Mouse (Mus musculus) heart, postnatal 10 days (tissue): Measurements from ENCODE around the gene 1600014C23Rik. TPM values are rescaled to one million over a fixed set of nuclear protein-coding genes. Genes with fewer than 3 reads are reported as not detected.
A peak's percentile ranks its signal among the peaks of the same experiment; 100 is the strongest.

Source experiments
- DNase-seq, 2 experiments: peaks; one replicate each; pipeline ENCODE4 v3.0.0; 2021
- intact Hi-C: fragments of 180-260 bp; cut with DNase I; formaldehyde crosslinking; loops from one replicate; pipeline ENCODE4 v1.15.1; 2025
- total RNA-seq, 2 experiments: library from RNA; stranded (reverse); gene quantifications; 2 replicates each; pipeline ENCODE4 v1.2.3; 2021

The 1600014C23Rik gene
- total RNA-seq, 2 experiments from 2014 or later: not detected

DNA sequence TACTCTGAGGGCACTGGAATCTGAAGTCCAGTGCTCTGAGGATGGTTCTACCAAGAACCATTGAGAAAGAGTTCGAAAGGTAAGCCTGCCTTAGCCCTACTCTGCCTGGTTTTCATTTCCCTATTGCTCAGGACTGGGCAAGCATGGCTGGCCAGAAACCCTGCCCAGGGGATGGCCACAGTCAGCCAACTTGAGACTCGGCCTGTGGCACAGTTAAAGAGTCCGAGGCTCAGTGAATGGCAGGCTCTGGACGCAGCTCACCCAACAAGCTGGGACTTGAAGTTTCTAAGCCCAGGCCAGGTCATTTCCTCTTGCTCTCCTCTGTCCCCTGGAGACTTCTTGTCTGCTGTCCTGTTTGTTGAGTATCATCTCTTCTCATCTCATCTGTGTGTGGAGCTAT, 2.9 kb downstream of the 1600014C23Rik start:
- intact Hi-C loops: loop anchor here (1.0 to 10.0 kb wide), 3 partner anchors 302 to 434 kb away; partner anchors contain the start of genes Gtpbp2 and Vegfa
- DNase-seq: no peak

DNA sequence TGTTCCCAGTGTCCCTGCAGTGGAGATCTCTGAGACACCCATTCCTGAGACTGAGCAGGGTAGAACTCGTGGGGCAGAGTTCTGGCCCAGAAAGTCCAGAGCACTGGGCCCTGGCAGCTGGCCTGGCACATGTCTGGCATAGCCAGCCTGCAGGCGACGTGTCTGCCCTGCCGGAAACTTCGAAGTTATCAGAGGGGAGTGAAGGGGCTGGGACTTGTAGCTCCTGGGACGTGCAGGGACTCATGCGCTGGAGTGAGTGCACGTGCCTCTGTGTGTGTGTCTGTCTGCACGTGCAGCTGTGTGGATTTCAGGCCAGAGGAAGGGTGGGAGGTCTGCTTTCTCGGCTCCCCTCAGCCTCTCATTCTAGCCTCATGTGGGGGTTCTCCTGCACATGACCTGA, 4.3 kb downstream of the 1600014C23Rik start:
- DNase-seq: peak; percentile 56 to 64
- intact Hi-C loops: no loop called here

DNA sequence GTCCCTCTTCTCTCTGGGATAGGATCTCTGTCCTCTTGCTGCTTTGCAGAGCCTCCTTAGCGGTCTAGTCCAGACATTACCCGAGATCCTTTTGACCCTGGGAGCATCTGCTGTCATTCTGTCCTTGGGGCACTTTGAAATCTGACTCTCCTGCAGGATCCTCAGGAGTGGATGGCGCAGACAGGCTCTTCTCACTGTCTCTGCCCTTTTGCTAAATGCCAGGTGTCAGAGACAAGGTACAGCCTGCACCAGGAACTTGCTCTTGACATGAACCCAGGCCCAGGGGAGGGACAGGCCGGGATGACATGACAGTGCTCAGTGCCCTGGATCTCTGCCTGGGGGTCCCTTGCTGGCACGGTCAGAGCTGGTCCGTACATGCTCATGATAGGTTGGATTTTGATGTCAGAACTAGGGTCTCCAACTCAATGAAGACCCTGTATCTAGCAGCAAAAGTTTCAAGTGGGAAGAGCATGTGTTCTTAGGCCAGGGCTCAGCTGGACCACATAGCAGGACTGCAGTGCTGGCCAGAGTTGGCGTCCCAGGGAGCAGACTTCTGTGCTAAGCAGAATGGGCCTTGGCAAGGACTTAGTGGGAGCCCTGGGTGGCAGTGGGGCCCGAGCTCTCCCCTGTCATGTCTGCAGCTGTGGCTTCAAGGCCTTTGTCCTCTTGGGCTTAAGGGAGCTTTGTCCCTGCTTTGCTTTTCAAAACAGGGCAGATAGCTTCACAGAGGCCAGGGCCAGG, 5.5 kb downstream of the 1600014C23Rik start:
- intact Hi-C loops: no loop called here

DNA sequence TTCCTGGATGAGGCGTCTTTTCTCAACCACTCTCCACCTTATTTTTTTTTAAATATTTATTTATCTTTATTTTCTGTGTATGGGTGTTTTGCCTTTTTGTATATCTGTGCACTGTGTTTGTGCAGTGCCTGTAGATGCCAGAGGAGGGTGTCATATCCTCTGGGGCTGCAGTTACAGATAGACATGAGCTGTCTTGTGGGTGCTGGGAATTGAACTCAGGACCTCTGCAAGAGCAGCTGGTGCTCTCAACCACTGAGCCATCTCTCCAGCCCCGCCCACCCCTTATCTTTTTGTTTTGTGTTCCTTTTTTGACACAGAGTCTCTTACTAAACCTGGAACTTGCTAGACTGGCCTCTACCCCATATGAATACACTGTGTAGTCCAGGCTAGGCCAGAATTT, 6.2 kb downstream of the 1600014C23Rik start:
- intact Hi-C loops: no loop called here
- DNase-seq: no peak

More for the DNA sequence above, 5.5 kb downstream of the 1600014C23Rik start:
- DNase-seq: no peak

DNA sequence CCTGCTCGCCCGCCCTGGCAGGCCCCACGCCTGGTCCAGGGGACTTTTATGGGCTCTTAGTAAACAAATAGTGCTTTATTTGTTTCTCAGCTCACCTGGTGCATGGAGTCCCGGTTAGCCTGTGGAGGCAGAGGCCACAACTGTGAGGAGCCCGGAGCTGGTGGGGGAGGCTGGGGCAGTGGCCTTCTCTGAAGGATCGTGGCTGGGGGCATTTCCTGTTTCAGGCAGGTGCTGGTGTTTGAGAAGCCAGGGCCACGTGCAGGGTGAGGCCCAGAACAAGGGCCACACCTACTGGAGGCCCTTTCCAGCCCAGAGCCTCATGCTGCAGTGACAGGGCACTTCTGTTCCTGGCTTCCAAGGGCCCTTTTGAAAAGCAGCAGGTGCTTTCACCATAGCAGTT, 7.4 kb downstream of the 1600014C23Rik start:
- intact Hi-C loops: no loop called here
- no peak for DNase-seq

DNA sequence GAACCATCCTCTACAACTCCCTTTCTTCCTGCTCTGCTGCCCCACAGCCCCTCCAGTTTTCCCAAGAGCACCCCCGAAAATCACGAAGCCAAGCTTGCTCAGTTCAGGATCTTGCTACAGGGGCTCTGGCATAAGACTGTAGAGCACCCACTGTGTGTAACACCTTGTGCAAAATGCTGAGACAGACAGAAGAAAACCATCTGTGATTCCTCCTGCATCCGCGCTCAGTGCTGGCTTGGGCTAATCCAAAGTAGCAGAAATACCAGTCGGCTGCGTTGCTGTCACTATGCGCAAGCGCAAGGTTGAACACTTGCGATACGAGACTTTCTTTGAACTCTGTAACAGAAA, 9.1 kb downstream of the 1600014C23Rik start:
- no peak for DNase-seq
- intact Hi-C loops: no loop called here

DNA sequence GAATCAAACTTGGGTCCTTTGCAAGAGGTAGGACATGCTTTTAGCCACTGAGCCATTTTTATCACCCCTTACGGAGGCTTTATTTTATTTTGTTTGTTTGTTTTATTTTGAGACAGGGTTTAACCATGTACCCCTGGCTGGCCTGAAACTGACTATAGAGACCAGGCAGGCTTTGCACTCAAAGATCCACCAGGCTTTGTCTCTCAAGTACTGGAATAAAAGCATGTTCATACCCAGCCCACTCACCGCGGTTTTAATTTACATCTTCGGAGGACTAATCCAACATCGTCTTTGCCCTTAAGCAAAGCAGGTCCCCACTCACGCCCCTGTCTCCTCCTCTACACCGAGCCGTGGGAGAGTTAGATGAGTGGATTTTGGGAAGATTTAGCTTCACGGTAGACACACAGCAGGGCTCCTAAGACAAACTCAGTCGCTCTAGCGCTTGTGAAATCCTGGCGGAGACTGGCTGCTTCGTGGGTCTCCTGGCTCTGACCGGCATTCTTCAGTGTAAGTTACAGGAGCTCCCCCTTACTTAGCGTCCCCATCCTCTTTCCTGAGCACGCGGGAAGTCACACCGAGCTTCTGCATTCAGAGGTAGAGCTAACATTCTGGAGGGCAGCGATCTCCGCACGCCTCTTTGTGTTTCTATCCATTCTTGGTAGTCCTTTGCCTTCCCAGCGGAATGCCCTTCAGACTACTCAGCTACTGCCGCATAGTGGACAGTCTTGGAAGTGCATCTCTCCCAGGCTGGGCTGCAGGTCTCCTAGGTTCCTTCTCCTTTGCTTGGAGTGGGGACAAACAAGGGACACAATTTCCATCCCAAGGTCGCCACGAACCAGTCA, 9.7 kb downstream of the 1600014C23Rik start:
- intact Hi-C loops: no loop called here
- DNase-seq: peak; percentile 86 to 91

DNA sequence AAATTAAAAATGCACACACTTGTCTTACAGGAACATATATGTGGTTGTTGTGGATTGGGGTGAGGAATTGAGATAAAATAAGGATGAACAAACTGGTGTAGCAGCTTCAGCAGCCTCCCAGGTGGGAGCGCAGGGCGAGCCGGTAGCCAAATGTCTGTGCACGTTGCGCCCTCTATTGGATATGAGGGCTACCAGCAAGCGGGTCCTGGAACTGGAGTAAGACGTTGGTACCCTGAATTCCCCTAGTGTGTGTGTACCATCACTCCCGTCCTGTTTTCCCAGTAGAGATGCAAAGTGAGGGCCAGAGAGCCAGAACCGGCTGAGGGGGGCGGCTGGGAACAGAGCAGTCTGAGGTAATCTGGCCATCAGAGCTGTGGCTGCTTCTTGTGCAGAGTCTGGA, 15.3 kb downstream of the 1600014C23Rik start:
- intact Hi-C loops: loop anchor here (1.0 kb wide), 2 partner anchors 40 to 55 kb away; no protein-coding TSS in a partner anchor
- DNase-seq: peak; percentile 82 to 83

DNA sequence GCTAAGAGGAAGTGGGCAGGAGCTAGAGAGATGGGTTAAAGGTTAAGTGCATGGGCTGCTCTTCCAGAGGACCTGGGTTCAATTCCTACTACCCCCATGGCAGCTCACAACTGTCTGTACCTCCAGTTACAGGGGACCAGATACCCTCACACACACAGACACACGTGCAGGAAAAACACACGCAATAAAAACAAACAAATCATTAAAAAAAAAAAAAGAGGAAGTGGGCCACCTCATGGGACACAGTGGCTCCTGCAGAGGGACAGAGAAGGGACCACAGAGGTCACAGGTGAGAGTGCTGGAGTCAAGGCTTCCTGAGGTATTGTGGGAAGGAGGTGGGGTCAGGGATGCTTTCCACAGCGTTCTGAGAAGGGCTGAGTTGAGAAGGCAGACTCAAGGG, 22.1 kb downstream of the 1600014C23Rik start:
- DNase-seq: no peak
- intact Hi-C loops: no loop called here

DNA sequence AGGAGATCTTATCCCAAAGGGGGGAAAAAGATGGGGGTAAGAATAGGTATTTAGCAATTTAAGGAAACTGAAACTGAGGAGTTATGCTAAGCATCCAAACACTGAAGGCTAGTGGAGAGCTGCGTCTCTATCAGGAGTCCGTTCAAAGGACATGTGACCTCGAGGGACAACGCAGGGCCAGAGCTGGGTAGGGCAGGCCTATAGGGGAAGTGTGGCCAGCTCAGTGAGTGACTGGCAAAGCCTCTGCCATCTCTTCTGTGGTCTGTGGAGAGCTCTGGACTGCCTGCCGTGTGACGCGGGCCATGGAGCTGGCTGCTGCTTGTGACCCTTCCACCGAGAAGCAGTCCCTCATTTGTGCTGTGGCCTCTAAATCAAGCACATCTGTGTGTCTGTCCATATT, 23.2 kb downstream of the 1600014C23Rik start:
- no peak for DNase-seq
- intact Hi-C loops: no loop called here

DNA sequence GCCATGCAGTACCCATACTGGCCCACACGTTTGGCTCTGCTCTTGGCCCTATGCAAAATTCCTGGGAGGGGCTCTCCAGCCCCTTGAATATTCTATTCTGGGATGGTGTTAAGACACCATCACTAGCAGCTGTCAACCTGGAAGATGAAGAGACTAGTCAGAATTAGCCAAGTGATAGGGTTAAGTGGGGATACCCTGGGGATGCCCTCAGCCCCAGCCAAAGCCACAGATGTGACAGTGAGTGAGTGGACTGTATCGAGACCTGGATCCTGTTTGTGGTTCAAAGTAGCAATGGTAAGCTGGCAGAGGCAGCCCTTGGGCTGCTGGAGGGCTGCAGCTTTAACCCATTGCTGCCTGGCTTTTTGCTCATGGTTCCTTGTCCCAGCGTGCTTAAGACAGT, 23.8 kb downstream of the 1600014C23Rik start:
- intact Hi-C loops: no loop called here
- DNase-seq: no peak

DNA sequence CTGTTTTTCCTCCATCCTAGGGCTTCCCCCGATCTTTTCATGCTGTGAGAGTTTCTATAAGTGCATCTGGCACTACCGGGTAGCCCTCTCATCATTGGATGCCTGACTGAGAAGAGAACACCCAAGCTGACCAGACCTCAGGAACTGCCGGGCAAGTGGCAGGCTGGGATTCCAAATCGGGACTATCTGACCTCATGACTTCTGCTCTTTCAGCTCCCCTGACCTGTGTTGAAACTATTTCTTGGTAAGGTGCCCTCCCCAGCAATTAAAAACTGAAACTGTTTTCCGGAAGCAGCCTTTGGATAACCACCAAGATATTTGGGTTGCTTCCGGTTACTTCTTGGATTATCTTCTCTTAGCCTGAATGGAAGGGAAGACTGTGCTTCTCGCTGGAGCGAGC, 25.5 kb downstream of the 1600014C23Rik start:
- intact Hi-C loops: no loop called here
- DNase-seq: no peak

DNA sequence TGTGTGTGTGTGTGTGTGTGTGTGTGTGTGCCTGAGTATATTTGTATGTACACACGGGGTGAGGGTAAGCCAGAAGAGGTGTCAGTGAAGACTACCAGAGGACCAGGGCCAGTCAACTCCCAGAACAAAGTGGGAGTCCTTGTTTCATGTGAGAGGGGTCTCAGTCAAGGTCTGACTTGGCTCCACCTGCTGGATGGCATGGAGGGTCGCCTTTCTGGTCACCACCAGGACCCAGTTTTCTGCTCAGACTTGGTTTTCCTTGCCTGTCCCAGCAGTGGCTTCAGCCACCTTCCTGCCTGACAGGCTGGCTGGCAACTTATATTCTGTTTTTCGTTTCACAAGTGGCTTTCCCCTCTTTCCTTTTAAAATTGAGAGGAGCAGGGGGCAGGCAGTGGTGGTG, 26.3 kb downstream of the 1600014C23Rik start:
- intact Hi-C loops: no loop called here
- DNase-seq: no peak

DNA sequence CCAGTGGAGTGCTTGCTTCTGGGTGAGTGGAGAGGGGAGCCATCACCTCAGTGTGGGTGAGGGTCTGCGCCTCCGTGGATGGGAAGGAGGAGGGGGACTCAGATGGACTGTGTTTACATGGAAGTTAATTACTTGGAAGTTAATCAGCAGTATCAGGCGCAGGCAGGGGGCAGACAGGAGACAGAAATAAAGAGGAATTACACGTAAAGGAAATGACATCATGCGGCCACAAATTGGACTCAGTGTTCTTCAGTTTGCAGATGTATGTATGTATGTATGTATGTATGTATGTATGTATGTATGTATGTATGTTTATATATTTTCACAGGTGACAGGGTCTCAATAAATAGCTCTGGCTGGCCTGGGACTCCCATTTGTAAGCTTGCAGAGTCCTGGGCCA, 26.8 kb downstream of the 1600014C23Rik start:
- intact Hi-C loops: no loop called here
- no peak for DNase-seq

DNA sequence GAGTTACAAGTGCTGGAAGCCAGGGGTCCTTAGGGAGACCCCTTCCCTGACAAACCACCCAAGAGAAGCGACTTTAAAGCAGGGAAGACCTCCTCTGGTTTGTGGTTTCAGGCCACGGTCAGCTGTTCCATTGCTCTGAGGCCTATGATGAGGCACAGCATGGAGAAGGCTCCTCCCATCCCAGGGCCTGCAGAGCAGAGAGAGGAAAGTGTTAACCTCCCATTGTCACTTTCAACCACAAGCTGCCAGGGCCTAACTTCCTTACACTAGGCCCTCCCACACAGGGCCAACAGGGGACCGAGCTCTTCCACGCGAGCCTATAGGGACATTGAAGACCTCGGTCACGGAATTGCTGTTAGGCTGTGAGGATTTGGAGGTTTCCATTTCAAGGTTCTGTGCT, 30.5 kb downstream of the 1600014C23Rik start:
- intact Hi-C loops: no loop called here
- DNase-seq: no peak

DNA sequence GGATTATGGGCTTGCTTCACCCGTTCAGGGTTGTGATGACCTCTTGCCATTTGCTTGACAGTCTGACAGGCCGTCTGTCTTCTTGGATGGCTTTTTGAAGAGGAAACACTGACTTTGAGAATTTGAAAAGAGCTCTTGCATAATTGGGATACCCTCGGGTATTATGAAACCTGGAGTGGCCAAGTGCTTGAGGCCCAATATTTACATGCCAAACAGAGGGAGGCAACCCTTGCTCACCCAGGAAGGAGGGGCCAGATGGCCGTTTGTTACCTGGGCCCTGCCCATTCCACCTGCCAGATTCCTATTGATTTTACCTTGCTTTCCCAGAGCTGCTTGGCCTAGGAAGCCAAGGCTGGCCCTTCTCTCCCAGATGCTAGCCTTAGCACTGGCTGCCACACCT, 31.4 kb downstream of the 1600014C23Rik start:
- intact Hi-C loops: no loop called here
- DNase-seq: no peak

DNA sequence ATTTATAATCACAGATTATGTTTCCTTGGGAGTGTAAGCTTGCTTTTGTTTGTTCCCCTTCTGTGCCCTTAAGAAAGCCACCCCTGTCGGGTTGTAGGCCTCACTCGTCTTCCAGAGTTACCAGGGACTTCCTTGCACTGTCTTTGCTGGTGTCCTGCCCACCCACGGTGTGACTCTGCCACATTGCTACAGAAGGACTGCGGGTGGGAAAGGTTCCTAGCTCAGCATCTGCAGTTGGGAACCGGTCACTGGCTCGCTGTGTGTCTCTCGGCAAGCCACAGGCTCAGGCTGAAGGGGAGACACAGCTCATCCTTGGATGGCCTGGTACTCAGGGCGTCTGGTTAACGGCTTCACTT, 32.4 kb downstream of the 1600014C23Rik start:
- intact Hi-C loops: no loop called here
- no peak for DNase-seq

DNA sequence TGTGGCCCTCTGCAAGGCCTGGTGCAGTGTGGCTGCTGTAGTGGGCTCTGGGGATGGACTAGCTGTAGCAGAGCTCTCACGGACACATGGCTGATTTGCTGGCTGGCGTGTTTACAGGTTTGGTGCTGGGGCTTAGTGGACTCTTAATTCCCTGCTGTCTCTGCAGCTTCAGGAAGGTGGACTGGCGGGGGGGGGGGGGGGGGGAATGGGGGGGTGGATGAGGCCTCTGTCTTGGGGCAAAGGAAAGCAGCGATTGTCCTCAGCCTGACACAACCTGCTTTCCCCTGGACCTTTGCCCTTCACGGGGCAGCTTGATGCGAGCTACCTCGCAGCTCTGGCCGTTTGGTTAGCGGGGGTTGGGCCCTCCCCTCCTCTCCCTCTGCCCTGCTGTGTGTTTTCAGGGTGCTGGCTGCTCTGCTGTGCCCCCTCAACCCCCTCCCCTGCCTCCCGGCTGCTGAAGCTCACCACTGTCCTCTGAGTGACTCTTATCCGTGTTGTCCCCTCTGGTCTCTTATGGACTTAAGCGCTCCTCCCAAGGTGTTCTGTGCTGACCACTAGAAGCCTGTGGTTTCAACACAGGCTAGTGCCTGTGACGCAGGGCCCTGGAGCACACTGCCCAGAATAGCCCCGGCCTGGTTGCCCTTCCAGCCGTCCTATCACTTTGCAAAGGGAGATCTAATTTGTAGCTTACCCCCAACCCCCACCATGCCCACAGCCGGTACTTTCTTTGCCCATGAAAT, 33.0 kb downstream of the 1600014C23Rik start:
- intact Hi-C loops: no loop called here
- peak; percentile 62 to 73 for DNase-seq

DNA sequence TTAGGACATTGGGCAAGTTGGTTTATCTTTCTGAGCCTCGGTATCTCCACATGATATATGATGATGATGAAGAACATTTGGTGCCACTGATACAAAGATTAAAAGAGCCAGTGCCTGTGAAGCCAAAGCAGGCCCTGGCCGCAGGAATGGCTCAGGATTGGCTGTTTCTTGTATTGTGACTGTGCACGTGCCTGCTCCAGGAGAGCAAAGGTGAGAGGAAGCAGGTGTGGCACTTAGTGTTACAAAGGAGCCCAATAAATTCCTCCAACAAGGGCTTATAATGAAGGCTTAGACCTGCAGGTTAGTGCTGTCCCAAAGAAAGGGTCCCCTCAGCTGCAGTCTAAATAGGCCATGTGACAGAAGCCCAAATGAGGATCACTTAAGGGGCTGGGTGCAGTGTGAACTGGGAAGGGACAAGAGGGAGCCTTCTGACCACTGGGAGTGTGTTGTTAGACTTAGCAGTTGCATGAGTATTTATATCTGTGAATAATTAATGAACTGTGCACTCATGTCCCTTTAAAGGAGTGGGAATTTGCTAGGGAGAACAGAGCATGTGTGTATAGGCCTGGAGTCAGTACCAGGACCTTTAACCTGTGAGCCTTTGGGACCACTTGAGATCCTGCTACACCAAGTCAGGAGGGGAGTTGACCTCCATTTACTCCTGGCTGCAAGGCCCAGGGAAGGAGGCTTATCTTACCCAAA, 34.5 kb downstream of the 1600014C23Rik start:
- intact Hi-C loops: no loop called here
- DNase-seq: no peak

DNA sequence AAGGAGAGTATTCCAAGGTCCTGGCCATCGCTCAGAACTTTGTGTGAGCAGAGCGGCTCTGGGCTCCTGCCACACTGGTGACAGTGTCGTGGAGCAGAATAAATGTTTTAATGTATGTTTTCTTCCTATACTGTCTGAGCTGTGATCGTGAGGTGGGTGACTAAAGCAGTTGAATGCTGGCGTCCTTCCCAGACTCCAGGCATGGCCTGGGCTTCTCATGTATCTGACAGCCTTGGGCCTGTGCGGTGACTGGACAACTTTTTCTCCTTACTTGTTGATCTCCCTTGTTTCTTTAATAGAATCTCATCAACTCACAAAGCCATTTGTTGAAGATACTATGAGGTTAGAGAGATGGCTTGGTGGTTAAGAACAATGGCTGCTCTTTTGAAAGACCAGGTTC, 35.3 kb downstream of the 1600014C23Rik start:
- intact Hi-C loops: no loop called here
- DNase-seq: no peak

DNA sequence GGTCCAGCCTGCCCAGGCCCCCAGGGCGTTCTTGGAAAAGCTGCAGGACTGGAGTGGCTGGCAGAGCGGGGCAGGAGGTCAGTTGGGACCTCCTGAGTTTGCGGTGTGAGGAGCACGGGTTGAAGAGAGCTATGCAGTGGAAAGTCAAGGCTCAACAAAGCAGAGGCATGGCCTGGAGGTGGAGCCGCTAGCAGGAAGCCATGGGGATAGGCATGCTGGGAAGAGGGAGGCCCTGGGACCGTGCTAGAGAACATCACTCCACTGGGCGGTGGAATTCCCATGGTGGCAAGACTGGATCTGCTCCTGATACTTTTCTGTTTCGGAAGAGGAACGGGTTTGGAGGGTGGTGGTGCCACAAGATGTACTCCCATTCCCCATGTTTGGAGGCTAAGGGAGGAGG, 36.7 kb downstream of the 1600014C23Rik start:
- no peak for DNase-seq
- intact Hi-C loops: no loop called here
